Mouse (Mus musculus): ENCODE measurements at regions not wholly inside any gene's neighbourhood (a gene's known extent, or its start where the extent isn't known, plus 50 kb on each side); places are given as distances from the start of the nearest gene placed in this dataset.

DNA sequence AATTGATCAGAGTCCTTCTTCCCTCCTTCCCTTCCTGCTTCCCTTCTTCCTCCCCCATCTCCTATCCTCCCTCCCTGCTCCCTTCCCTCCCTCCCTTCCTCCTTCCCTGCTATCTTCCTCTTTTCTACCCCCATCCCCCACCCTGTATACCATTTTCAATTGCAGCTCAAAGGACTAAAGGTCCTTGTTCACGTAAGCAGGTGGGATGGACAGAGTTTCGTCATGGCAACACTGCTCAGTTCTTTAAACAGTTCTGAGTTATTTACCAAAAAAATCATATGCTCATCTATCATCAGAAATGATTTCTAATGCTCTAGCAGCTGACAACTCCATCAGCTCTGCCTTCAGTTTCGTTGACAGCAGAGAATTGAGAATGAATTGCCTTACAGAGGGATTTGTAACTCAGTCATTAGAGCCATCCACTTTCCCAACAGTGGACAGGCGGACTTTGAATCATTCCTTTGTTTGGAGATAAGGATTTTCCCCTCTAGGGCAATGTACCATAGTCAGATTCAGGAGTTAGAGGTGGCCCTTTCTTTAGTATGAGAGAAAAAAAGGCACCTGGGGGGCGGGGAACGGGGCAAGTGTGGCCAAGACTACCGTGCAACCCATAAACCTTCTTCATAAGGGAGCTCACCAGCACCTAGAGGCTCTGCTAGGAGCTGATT lies 113.7 kb upstream of the Lrig1 start:
- no peak for DNase-seq (ENCODE audit: low spot score)

DNA sequence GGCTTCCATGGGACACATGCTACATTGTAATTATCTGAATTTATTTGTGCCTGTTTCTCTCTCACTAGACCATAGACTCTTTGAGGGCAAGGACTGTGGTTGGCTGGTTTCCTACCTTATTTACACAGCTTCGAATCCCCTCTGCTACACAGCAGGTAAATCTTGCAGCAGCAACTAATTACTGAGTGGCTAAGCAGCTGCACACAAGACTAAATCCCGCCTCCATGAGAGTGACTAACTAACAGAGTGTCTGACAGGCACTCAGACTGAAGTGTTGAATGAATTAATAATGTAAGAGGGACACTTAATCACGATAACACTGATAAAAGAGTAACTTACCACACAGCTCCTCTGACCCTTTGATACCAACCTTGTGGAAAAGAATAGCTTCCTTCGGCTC lies 111.9 kb upstream of the Lrig1 start:
- DNase-seq (ENCODE audit: low spot score): peak; percentile 25

DNA sequence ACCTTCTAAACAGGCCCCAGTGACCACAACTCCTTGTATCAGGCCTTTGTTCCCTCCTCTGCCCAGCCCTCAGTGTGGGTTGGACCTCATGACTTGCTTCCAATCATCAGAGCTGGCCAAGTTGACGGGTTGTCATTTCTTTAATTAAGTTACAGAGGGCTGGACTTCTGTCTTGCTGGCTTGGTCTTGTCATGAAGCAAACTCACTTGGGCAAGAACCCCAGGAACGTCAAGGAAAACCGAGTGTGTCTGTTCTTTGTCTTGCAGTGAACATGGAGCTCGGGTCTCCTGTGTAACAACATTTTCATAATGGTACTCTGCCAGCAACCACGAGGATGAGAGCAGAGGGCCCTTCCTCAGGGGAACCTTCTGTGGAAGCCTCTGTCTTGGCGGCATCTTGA lies 107.3 kb upstream of the Lrig1 start:
- no peak for DNase-seq (ENCODE audit: low spot score)

DNA sequence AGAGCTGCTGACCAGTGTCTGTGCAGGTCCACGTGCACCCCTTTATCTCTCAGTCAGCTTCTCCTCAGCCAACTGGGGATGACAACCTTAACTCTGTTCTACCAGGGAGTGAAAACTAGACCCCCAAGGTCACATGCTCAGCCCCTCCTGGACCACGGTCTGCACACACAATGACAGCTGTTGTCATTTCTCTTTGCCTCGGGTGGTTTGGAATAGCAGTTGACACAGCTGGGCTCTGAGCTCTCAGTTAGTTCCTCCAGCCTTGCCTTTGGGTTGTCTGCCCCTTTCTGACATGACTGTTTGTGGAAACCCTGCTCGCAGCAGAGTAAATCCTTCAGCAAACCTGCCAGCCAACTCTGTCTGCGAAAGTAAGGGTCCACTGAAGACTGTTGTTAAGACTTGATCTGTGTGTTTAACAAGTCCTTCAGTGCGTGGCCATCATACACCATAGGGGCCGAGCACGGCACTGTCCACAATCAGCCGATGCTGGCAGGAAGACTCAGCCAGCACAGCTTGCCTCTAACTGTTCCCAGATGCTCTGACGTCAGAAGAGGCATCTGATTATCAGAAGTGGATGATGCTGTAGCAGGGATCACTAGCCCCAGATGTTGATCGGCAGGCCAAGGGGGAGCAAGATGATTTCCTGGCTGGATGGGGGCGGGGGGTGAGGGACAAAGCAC lies 106.7 kb upstream of the Lrig1 start:
- no peak for DNase-seq (ENCODE audit: low spot score)

DNA sequence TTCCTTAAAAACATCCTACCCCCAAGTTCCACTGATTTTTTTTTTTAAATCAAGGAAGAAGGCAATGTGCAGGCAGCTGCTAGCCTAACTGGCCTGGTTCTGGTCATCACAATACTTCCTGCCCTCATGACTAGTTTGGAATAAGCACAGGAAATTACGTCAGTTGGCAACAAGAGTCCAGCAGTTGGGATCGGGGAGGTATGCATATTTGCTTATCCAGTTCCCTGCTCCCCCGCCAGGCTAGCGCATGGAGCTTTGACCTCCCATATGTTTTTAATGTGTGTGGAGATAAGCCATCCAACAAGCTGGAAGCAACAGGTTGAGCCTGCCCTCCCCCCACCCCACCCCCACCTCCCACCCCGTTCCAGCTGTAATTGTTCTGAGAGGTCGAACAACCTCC lies 105.7 kb upstream of the Lrig1 start:
- DNase-seq (ENCODE audit: low spot score): no peak

DNA sequence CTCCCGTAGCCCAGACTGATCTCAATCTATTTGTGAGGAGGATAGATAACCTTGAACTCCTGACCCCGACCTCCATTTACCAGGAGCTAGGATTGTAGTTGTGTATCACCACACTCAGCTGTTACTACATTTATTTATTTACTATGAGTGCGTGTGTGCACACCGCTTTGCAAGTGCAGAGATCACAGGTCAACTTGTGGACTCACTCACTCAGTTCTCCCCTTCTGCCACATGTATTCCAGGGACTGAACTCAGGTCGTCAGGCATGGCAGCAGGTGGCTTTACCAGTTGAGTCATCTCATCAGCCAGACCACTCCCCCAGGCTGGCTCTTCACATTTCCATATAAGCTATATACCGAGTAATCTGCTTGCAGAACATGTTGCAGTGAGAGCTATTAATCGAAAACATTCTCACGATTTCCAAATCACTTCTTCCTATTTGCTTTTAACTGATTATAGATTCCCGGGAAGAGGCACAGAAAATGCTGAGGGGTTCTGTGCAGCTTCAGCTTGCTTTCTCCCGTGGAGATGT lies 104.4 kb upstream of the Lrig1 start:
- no peak for DNase-seq (ENCODE audit: low spot score)

DNA sequence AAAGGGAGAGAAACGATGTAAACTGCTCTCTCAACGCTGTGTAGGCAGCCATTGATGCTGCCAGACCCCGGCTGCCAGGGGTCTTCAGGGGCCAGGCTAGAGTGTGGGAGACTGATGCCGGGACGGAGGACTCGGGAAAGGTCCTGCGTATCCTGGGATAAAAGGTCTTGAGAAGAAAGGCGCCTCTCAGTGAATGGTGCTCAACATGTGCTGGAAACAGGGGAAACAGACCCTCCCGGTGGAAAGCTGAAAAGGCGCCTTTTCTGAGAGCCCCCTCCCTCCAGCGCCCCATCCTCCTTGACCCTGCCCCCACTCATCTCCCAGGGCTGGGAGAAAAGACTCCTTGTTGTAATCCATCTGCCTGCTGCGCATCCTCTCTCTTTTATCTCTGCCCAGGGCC lies 101.1 kb upstream of the Lrig1 start:
- DNase-seq (ENCODE audit: low spot score): no peak

DNA sequence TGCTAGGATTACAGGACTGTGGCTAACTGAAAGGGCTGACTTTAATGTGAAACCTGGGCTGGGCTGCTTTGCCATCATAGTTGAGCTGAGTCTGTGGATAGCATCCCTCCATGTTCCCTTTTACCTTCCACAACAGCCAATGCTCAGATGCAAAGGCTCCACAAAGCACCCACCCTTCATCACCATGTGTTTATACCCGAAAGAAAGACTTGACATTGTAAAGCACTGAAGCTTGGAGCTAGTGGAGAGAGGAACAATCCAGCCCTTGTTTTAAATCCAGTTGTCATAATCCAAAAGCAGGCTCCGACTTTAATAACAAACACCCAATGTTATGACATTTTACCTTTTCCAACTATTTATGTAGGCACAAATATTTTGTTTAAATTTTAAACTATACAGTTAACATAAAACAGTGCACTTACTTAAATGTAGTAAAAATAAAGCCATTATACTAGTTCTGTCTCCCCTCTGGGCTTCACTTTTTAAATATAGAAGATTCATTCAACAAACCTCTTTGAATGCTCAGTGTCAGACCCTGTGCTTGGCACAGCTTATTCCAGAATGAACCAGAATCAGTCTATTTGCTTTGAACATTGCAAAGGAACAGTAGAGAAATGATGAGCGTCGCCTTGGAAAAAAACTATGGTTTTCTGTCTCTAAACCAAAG lies 98.7 kb upstream of the Lrig1 start:
- no peak for DNase-seq (ENCODE audit: low spot score)

DNA sequence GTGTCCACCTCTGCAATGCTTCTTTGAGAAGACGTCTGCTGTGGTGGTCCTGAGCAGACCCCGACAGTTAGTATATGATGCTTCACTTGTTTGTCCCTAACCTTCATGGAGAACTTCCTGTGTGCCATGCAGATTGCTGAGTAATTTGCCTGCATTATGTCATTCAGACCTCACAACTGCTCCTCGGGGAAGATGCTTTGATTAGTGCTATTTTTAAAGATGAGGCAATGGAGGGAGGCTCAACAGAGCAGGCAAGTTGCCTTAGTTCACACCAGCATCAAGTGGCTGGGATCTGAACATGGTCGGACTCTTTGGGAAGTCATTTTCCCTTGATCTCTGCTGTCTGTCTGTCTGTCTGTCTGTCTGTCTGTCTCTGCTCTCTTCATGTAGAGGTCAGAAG lies 95.5 kb upstream of the Lrig1 start:
- no peak for DNase-seq (ENCODE audit: low spot score)

DNA sequence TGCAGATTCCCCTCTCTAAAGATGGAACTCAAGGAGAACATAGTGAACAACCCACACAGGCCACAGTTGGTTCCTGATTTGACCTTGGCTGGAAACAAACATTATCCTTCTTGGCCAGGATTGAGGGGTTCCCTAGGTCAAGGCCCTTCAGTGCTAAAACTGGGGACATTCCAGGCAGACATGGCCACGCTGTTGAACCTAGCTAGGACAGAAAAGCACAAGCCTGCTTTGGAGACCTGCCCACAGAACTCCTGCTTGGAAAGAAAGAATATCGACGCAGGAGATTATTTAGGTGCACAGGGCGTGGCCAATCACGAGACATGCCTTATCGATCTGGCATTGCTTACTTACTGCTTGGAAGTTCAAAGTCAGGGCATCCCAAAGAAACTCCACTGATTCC lies 93.6 kb upstream of the Lrig1 start:
- no peak for DNase-seq (ENCODE audit: low spot score)

DNA sequence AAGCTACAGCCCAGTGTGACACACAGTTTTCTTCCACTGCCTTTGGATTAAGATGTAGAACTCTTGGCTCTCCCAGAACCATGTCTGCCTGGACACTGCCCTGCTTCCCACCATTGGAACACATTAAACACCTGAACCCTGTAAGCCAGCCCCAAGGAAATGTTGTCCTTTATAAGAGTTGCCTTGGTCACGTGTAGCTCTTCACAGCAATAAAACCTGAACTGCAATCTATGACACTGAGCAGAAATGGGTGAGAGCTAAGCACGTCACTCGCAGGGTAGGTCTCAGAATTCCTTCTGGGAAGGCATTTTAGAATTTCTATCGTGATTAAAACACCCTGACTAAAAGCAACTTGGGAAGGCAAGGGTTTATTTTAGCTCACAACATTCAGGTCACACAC lies 92.4 kb upstream of the Lrig1 start:
- no peak for DNase-seq (ENCODE audit: low spot score)

DNA sequence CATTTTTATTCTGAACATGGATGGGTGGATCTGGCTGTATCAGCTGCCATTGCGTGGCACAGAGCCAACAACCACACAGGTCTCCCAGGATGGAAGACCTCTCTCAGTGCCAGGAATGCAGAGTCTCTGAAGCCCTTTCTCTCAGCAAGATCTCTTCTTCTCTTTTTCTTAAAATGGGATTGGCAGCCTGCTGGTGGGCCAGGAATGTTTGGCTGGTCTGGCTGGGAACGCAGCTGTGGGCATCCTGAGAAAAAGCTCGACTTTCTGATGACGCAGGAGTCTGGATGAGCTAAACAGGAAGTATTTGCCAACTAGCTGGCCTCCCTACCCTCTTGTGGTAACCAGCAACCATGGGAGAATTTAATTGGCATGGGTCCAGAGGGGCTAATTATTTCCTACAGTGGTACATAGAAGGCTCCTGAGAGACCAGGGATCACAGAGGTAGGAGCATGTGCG lies 89.4 kb upstream of the Lrig1 start:
- no peak for DNase-seq (ENCODE audit: low spot score)

DNA sequence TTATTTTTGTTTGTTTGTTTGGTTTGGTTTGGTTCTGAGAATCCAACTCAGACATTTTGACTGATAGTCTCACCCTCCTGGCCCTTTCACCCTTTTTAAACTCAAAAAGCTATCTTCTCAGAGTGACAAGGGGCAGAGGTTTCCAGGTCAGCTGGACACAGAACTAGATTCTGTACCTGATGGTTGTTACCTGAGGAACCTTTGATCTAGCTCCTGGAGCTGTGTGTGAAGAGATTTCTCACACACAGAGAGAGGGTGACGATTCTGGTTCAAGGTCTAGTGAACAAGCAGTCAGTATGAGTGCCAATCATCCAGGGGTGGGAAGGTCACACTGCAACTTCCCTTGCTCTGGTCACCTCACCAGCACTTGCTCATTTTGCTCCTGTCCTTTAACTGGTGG lies 83.5 kb upstream of the Lrig1 start:
- DNase-seq (ENCODE audit: low spot score): no peak

DNA sequence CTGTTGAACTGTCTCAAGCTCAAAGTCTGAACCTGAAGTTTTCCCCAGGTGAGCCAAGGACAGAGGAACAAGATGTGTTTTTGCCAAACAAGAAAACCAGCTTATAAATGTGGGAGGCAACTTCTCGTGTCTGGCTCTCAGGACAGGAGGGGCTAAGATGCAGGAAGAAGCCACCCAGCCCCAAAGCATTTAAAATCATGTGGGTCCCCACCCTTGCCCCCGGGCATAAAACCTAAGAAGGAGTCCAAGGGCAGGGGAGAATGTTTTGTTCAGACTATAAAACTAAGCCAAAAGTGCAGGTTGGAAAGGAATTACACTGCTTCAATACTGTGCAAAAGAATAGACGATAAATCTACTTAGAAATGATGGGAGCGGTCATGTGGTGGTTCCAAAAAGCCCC lies 80.7 kb upstream of the Lrig1 start:
- DNase-seq (ENCODE audit: low spot score): no peak

DNA sequence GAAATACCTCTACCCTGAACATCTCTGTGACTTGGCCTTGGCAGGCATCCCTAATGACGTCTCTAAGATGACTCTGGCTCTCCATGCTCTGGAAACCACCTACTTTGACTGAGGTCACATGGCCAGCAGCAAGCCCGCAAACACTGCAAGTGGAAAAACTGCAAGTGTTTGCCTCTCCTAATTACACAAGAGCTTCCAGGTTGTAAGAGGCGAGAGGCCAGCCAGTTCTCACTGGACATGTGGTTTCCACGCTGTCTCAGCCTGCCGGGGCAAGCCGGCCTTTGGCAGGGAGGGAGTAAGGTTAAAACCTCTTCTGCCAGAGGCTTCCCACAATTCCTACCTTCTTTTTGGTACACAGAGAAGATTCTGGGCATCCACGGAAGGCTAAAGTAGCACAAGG lies 79.9 kb upstream of the Lrig1 start:
- no peak for DNase-seq (ENCODE audit: low spot score)

DNA sequence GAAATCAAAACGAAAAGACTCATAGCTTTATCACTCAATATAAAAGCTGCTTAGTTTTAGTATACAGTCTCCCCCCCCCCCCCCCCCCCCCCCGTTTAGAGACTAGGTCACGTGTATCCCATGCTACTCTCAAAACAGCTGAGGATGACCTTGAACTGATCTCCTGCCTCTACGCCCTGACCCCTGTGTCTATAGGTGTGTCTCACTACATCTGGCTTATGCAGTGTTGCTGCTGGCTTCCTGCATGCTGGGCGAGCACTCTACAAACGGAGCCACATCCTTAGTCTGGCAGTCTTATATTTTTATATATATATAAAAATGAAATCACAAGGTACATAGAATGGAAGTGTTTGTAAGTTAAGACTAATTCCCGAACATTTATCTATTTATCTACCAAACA lies 79.3 kb upstream of the Lrig1 start:
- no peak for DNase-seq (ENCODE audit: low spot score)

DNA sequence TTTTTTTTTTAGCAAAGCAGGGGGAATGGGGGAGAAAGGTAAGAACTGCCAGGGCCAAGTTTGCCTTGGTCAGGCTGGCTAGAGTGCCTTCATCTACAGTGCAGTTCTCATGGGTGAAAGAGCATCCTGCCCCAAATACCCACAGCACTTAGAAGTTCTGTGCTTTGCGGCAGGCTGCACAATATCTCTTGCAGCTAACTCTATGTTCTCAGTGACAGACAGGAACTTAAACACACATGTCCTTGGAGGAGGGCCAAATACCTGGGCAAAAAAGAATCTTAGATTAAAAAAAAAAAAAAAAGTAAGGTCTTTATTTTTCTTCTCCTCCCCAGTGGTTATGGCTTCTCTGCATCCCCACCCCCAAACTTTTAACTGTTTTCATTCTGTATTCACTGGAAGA lies 78.8 kb upstream of the Lrig1 start:
- no peak for DNase-seq (ENCODE audit: low spot score)

DNA sequence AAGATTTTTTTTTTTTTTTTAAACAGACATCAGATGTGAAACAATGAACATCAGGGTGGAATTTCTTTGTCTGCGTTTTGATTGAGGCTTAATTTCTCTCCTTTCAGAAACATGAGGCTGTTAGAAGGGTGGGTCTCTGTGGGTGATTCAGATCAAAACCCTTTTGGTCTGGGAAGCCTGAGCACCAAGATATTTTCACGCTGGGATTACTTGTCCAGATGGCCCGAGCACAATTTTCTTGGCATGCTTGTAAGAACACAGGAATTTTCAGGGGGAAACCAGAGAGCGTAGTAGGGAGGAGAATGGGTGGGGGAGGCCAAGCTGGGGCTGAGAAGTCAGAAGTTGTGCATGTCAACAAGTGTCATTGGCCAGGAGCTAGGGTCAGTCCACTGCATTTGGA lies 76.6 kb upstream of the Lrig1 start:
- DNase-seq (ENCODE audit: low spot score): no peak

DNA sequence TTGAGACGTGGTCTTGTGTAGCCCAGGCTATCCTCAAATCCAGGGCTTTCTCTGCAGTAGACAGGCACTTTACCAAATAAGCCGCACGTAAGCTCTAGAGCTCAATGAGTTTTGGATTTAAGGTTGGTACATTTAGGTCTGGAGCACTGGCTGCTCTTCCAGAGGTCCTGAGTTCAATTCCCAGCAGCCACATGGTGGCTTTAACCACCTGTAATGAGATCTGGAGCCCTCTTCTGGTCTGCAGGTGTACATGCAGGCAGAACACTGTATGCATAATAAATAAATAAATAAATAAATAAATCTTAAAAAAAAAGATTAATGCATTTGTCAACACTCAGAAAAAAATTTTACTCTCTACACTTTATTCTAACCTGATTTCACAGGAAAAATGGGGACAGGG lies 74.9 kb upstream of the Lrig1 start:
- no peak for DNase-seq (ENCODE audit: low spot score)

DNA sequence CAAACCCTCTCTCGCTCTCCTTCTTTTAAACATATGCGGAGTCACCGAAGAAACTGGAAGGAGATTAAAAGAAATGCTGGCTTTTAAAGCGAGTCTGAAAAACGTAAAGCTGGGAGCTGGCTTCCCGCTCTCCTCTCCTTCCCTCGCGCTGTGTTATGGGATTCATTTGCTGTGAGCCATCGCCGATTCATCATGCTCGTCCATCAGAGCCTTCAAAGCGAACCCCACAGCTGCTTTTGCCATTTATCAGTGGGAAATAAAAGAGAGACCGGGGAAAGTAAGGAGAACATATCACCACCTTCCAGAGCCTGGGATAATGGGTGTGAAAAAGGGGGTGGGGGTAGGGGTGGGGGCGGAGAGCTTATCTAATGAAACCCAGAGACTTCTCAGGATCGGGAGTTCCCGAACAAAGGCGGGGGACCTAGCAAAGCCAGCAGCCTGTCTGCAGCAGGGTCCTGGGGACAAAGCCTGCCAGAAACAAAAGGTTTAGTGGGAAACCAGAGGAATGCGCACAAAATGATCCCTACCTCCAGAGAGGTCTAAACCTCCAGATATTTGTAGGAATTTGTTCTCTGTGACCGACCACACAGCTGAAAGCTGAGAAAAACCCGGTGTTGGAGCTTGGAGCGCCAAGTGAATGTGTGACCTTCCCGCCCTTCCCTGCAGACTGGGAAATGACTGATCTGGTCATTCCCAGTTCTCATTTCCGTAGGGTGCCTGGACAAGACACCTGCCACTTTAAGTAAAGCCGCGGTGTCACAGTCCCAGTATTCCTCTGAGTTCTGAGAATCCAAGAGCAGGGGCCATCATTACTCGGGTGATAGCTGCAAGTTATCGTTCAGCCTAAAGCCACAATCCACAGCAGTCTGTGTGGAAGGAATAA lies 73.9 kb upstream of the Lrig1 start:
- DNase-seq (ENCODE audit: low spot score): peak; percentile 56

DNA sequence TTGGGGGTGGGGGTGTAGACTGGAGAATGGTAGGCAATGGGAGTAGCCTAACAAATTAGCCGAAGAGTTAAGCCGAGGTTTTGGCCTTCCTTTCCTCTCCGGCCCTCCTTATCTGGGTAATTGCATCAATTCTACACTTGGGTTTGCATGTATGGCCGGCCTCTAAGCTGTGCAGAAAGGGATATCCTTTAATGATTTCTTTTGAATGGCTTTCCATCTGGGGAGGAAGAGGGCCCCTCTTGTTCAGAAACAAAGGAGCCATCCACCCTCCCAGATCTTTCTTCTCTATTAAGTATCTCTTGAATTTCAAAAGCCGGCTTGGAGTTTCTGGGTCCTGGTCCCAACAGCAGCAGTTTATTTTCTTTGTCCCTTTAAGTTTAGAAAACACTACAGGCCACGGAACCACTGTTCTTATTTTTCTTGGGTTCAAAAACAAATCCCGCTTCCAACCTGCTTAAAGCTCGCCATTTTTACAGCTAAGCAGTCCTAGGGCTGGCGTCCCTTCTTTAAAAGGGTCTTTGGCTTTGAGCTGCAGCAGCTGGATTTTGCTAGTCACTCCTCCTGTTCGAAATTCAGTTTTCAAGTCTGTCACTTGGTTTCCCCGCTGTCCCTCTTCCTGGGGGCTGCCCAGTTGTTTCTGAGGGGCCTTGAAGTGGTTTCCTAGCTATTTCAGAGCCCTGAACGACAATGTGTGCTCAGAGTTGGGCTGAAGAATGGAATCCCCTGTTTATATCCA lies 73.1 kb upstream of the Lrig1 start:
- peak; percentile 36 for DNase-seq (ENCODE audit: low spot score)

DNA sequence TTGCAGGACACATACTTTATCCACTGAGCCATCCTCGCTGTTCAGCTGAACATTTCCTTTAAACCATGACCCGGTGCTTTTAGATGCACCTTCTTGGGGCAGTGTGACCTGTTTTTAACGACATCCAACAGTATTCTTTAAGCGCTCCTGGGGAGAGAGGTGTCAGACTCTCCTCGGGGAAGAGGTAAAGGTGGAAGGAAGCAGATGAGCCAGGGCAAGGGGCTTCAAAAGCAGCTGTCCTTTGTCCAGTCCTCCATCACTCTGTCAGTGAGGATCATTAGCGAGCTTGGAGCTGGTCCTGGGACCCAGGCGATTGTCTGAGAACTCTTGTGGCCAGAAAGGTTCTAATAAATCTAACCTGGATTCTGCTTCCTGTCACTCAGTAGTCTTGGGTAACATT lies 72.4 kb upstream of the Lrig1 start:
- DNase-seq (ENCODE audit: low spot score): no peak
